21 mouse cellular contexts compared by ENCODE assay signal in the genomic region with DNA sequence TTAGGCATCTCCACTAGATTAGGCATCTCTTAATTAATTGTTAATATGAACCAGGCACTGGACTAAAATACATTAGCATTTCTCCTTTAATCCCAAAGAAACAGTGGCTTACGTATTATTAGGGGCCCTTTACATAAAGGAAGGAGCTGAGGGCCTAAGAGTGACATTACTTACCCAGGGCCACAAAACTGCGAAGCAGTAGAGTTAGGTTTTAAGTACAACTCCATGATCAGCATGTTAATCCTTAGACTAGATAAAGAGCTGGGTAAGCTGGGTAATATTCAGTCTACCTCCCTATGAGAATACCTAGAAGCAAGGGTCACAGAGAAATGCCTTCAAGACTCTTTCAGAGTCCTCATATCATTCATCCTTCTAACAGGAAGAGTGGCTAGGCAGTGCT. TPM values are rescaled to one million over a fixed set of nuclear protein-coding genes. Genes with fewer than 3 reads are reported as not detected.
"Had no signal": no experiment of that assay in that cellular context is flagged by ENCODE, and none has a peak within 500 bp of the region (broad histone marks: within the 10 kb centered on the region; RNA-seq: fewer than 3 reads in every experiment).

No protein-coding gene starts in this region.

- H3K4me1 ChIP-seq: midbrain, embryonic 12.5 days; neural tube, embryonic 13.5 days; neural tube, embryonic 15.5 days had no signal

- H3K9ac ChIP-seq: lung, embryonic 14.5 days; midbrain, embryonic 12.5 days; neural tube, embryonic 13.5 days; neural tube, embryonic 15.5 days had no signal

- DNase-seq: lung, adult 18-20 months; lung, embryonic 14.5 days; lung, postnatal 10 days; lung, postnatal 4 days; midbrain, embryonic 14.5 days; retina, postnatal 1 day; right cerebral cortex, adult 18-20 months; right cerebral cortex, postnatal 25 days; right cerebral cortex, postnatal 4 days; spleen, adult 18-20 months; thymus, adult 18-20 months; thymus, postnatal 14 days; thymus, postnatal 36 days had no signal

- H3K4me2 ChIP-seq: lung, embryonic 14.5 days; midbrain, embryonic 12.5 days; neural tube, embryonic 13.5 days; neural tube, embryonic 15.5 days had no signal

- H3K4me3 ChIP-seq: midbrain, embryonic 12.5 days; myocyte; neural tube, embryonic 13.5 days; neural tube, embryonic 15.5 days had no signal

- H3K27me3 ChIP-seq: midbrain, embryonic 12.5 days; neural tube, embryonic 13.5 days; neural tube, embryonic 15.5 days had no signal

- ATAC-seq: midbrain, embryonic 16.5 days had no signal

- H3K27ac ChIP-seq: midbrain, embryonic 12.5 days; neural tube, embryonic 13.5 days; neural tube, embryonic 15.5 days had no signal

- H3K36me3 ChIP-seq: midbrain, embryonic 12.5 days; neural tube, embryonic 13.5 days; neural tube, embryonic 15.5 days had no signal

- H3K9me3 ChIP-seq: midbrain, embryonic 12.5 days; neural tube, embryonic 13.5 days; neural tube, embryonic 15.5 days had no signal

RNA-seq across cellular contexts. Expression of a gene that starts 12.9 kb away (rescaled TPM):
- polyA plus RNA-seq: neural tube, embryonic 11.5 days; small intestine, adult 2 months had no signal

RNA-seq across cellular contexts. Expression of a gene that starts 40.0 kb away (rescaled TPM):
- polyA plus RNA-seq: midbrain, embryonic 12.5 days; midbrain, embryonic 14.5 days; midbrain, embryonic 16.5 days; myocyte; neural tube, embryonic 11.5 days; neural tube, embryonic 13.5 days; neural tube, embryonic 15.5 days; small intestine, adult 2 months; thymus, postnatal 0 days had no signal
